Comparison of ENCODE assay signal across 33 mouse cellular contexts in genomic region chr2:61309219-61309618, GRCm38 (mm10).
DNase-seq lines count a peak whose midpoint lies in the region; ATAC-seq lines count a peak whose summit lies in the region.
"Had no signal": no experiment of that assay in that cellular context is flagged by ENCODE, and none has a peak within 500 bp of the region (broad histone marks: within the 10 kb centered on the region; RNA-seq: fewer than 3 reads in every experiment).

No protein-coding gene starts in this region.

- H3K4me1 ChIP-seq in kidney, embryonic 14.5 days (ENCODE audit: control insufficient read depth, insufficient read depth, low read length): no peaks in the 10 kb centered on the region
- H3K4me1 ChIP-seq: forebrain, embryonic 15.5 days; heart, embryonic 13.5 days; limb, embryonic 10.5 days; limb, embryonic 15.5 days; liver, embryonic 13.5 days; neural tube, embryonic 15.5 days; stomach, embryonic 15.5 days had no signal

- H3K4me3 ChIP-seq in kidney, embryonic 14.5 days (ENCODE audit: low read length): no peak overlapping the region
- H3K4me3 ChIP-seq: forebrain, embryonic 10.5 days; forebrain, embryonic 15.5 days; heart, adult 2 months; heart, embryonic 13.5 days; limb, embryonic 10.5 days; limb, embryonic 15.5 days; liver, embryonic 13.5 days; neural tube, embryonic 15.5 days; stomach, embryonic 15.5 days had no signal

- no peaks in the 10 kb centered on the region for H3K9me3 ChIP-seq in kidney, embryonic 14.5 days (ENCODE audit: control insufficient read depth, low read length)
- H3K9me3 ChIP-seq: forebrain, embryonic 10.5 days; forebrain, embryonic 15.5 days; heart, embryonic 13.5 days; limb, embryonic 10.5 days; limb, embryonic 15.5 days; liver, embryonic 13.5 days; neural tube, embryonic 15.5 days; stomach, embryonic 15.5 days had no signal

- peak; percentile 55 for DNase-seq in 3134 (ENCODE audit: extremely low read depth, insufficient read length, low spot score)
- peak; percentile 80 for DNase-seq in 3T3-L1 (ENCODE audit: low read depth, low spot score)
- DNase-seq in NIH3T3 (ENCODE audit: low read depth): peak; percentile 65
- peak; percentile 34 for DNase-seq in fibroblast of lung, adult 2 months (ENCODE audit: low read depth)
- no peak for DNase-seq in heart, postnatal 14 days
- DNase-seq: adrenal gland, adult 8-10 months; cerebellum, adult 18-20 months; cerebellum, postnatal 25 days; gastrocnemius, postnatal 36 days; heart, adult 2 months; kidney, adult 18-20 months; layer of hippocampus, adult 9-11 months; liver, embryonic 13.5 days; lung, adult 18-20 months; lung, postnatal 4 days; midbrain, embryonic 14.5 days; retina, postnatal 1 day; right cerebral cortex, postnatal 25 days; thymus, adult 18-20 months; thymus, postnatal 25 days had no signal

- intact Hi-C loops in heart, postnatal 14 days (cut with DNase I): no loop called here

- H3K36me3 ChIP-seq in kidney, embryonic 14.5 days (ENCODE audit: control insufficient read depth, insufficient read depth, low read length): no peaks in the 10 kb centered on the region
- H3K36me3 ChIP-seq: forebrain, embryonic 10.5 days; forebrain, embryonic 15.5 days; heart, embryonic 13.5 days; limb, embryonic 10.5 days; limb, embryonic 15.5 days; liver, embryonic 13.5 days; neural tube, embryonic 15.5 days; stomach, embryonic 15.5 days had no signal

- H3K4me2 ChIP-seq in kidney, embryonic 14.5 days (replicated peaks; ENCODE audit: low read depth, low read length): no peak overlapping the region
- H3K4me2 ChIP-seq: forebrain, embryonic 15.5 days; heart, embryonic 13.5 days; limb, embryonic 15.5 days; liver, embryonic 13.5 days; neural tube, embryonic 15.5 days; stomach, embryonic 15.5 days had no signal

- no peak for ATAC-seq in activated CD4-positive, CD25-positive, alpha-beta regulatory T cell, adult 4 months
- ATAC-seq in kidney, embryonic 14.5 days (ENCODE audit: low FRiP score, low TSS enrichment): no peak
- ATAC-seq: CD4-positive, CD25-positive, alpha-beta regulatory T cell, adult 4 months; forebrain, embryonic 15.5 days; hindbrain, embryonic 16.5 days; lung, postnatal 0 days had no signal

- H3K9ac ChIP-seq in kidney, embryonic 14.5 days (ENCODE audit: low read depth, low read length): no peak overlapping the region
- H3K9ac ChIP-seq: forebrain, embryonic 15.5 days; heart, embryonic 13.5 days; limb, embryonic 15.5 days; liver, embryonic 13.5 days; neural tube, embryonic 15.5 days; stomach, embryonic 15.5 days had no signal

- H3K27me3 ChIP-seq in kidney, embryonic 14.5 days (ENCODE audit: control insufficient read depth, insufficient read depth, low read length): no peaks in the 10 kb centered on the region
- H3K27me3 ChIP-seq: forebrain, embryonic 15.5 days; heart, embryonic 13.5 days; limb, embryonic 15.5 days; liver, embryonic 13.5 days; neural tube, embryonic 15.5 days; stomach, embryonic 15.5 days had no signal

- no peak overlapping the region for H3K27ac ChIP-seq in kidney, embryonic 14.5 days (ENCODE audit: low read depth, low read length)
- H3K27ac ChIP-seq: forebrain, embryonic 10.5 days; forebrain, embryonic 15.5 days; heart, adult 2 months; heart, embryonic 13.5 days; kidney, postnatal 0 days; limb, embryonic 10.5 days; limb, embryonic 15.5 days; liver, embryonic 13.5 days; neural tube, embryonic 15.5 days; stomach, embryonic 15.5 days had no signal

- WGBS in kidney, embryonic 14.5 days: 76% methylated on average over 2 of the region's 2 CpGs

Comparison
In these comparisons a context has a peak if more than half of its experiments do, and no peak if none do; other contexts are left out.
1. DNase-seq: peak in 3134 (single experiment), 3T3-L1 (single experiment), NIH3T3 (single experiment) and fibroblast of lung, adult 2 months (single experiment); none in heart, postnatal 14 days (0 of 2).